Mouse (Mus musculus): ENCODE results near the gene Gm49450. TPM values are rescaled to one million over a fixed set of nuclear protein-coding genes. Genes with fewer than 3 reads are reported as not detected.

Gm49450 gene
- polyA plus RNA-seq (2021), result not detected

DNA sequence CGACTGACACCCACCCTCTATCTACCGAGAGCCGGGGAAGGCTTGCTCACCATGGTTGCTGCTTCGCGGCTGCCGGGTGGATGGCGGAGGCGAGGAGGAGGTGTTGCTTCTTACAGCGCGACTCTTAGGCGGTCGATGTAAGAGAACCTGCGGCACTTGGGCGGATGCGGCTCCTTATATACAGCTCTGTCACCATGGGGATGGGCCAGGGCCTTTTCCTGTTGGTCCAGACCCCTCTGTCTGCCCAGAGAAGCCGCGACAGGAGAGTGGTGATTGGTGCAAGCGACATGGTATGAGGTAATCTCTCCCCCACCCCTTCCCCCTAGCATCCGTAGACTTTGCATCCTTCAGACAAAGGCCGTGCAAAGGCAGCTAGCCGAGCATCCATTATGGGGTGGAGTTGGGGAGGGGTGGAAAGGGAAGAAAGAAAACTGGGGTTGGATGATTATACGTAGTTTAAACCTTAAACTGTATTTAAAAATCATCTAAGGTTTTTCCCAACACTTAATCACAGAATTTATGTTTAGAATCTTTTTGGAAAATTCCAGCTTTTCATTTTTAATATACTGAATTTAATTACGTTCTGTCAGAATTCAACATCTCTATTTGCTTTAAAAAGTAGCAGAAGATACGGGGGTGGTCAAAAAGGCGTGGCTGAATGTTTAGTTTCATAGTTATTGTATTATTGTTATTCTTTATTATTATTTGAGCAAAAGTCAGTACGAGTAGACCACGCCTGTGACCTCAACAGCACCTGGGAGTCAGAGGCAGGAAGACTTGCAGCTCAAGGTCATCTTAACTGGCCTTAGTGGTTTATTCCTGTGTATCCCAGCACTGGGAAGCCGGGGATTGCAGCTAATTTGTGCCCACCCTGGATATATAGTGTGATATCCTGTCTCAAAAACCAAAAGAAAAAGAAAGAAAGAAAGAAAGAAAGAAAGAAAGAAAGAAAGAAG lies at the start of gene Gm49450, which contains the start of gene Tuba1a:
Gm49450 (minus strand) TSS at position 151 of the 956 bp plus-strand sequence.
Tuba1a (minus strand) TSS at position 303 of the 956 bp plus-strand sequence.
- no peak for TF ChIP-seq CTCF (IDR thresholded peaks at IDR 0.05)
- H3K27me3 ChIP-seq, result no peaks in the 10 kb centered on the region
- in situ Hi-C loops (cut with MboI; ENCODE audit: low pct_unique_long_range_greater_than_20kb), result no loop called here
- POLR2A ChIA-PET, result interaction anchor here (0.9 to 4.3 kb wide), 13 partner anchors 11 to 81 kb away, joined by 3 to 38 read pairs (median 5); partner anchors contain the start of genes Tuba1b and Tuba1c
- CTCF ChIA-PET, result interaction anchor here (1.3 to 5.3 kb wide), 8 partner anchors 13 to 40 kb away, joined by 3 to 40 read pairs (median 10); partner anchors contain the start of gene Tuba1b
- no peak for DNase-seq (ENCODE audit: low read depth, low spot score)
- ATAC-seq, result peak; percentile 89

DNA sequence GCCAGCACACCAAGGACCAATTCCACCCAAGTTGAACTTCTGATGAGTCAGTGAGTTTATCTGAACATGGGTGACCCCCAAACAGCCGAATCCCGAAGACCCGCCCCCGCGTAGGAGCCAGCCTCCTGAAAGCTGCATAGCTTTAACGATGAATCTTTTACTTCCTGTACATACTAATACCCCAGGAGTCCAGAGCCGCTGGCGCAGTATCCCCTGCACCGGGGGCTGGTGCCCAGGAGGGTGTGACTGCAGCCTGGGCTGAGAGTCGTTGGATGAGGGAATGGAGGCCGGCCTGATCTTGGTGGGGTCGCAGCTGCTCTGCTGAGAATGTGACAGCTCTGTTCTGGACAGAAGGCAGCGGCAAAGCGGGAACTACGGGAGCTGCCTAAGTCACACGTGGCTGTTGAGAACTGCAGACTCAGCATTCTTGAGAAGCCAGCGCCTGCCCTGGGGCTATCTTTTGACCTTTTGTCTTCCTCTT lies 48.1 kb upstream of the Gm49450 start:
- no peak for DNase-seq (ENCODE audit: low read depth, low spot score)
- POLR2A ChIA-PET, result no interaction called here
- CTCF ChIA-PET, result interaction anchor here (0.9 to 2.3 kb wide), 13 partner anchors 8 to 122 kb away, joined by 3 to 10 read pairs (median 4); partner anchors contain the start of genes Dnajc22 and Tuba1c

DNA sequence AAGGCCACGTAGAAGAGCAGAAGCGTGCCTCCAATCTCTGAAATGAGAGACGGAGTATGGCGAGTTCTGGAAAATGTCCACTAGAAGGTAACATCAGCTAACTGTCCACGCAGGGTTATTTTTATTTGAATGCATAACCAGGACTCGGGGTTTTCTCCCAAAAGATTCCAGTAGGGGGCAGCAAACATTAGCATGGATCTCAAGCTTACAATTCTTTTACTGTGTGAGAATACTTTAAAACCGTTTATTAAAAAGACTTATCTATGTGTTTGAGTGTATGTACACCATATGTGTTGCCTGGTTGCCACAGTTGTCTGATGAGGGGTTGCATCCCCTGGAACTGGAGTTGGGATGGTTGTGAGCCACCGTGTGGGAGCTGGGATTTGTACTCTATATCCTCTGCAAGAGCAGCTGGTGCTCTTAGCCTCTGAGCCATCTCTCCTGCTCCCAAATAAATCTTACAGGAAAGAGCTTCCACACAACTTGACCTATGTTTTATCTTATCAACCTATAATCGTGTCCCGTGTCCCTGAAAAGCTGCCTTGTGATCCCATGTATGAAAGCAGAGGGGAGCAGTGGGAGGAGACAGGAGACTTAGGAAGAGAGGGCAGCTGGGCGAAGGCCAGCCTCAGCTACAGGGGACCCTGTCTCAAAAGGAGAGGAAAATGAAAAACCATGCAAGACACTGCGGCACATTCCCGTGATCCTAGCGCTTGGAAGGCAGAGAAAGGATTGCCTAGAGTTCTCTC lies 47.4 kb upstream of the Gm49450 start:
- CTCF ChIA-PET, result interaction anchor here (0.8 to 2.3 kb wide), 17 partner anchors 9 to 198 kb away, joined by 3 to 10 read pairs (median 4); partner anchors contain the start of genes Dnajc22 and Tuba1c
- in situ Hi-C loops (cut with MboI; ENCODE audit: low pct_unique_long_range_greater_than_20kb), result loop anchor here (5.0 kb wide), 1 partner anchor 97 kb away; no protein-coding TSS in a partner anchor
- POLR2A ChIA-PET, result no interaction called here
- no peaks in the 10 kb centered on the region for H3K27me3 ChIP-seq
- DNase-seq (ENCODE audit: low read depth, low spot score), result no peak
- no peak for ATAC-seq
- peak; percentile 81 for TF ChIP-seq CTCF (IDR thresholded peaks at IDR 0.05)

More for the DNA sequence above, 48.1 kb upstream of the Gm49450 start:
- TF ChIP-seq CTCF (IDR thresholded peaks at IDR 0.05), result no peak
- H3K27me3 ChIP-seq, result no peaks in the 10 kb centered on the region
- in situ Hi-C loops (cut with MboI; ENCODE audit: low pct_unique_long_range_greater_than_20kb), result loop anchor here (5.0 kb wide), 1 partner anchor 96 kb away; no protein-coding TSS in a partner anchor
- no peak for ATAC-seq

DNA sequence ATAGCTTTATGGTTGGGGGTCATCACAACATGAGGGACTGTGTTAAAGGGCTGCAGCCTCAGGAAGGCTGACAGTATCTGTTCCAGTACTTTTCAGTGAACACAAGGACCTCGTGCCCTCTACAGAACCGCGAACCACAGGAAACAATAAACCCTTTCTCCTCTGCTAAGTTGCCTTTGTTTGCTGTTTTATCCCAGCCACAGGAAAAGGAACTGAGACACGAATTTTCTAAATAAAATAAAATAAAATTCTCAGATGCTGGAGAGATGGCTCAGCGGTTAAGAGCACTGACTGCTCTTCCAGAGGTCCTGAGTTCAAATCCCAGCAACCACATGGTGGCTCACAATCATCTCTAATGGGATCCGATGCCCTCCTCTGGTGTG lies 45.4 kb upstream of the Gm49450 start:
- in situ Hi-C loops (cut with MboI; ENCODE audit: low pct_unique_long_range_greater_than_20kb), result loop anchor here (5.0 kb wide), 1 partner anchor 116 kb away; no protein-coding TSS in a partner anchor
- no peak for ATAC-seq
- ChIA-PET POLR2A (no interaction called here), CTCF (interaction anchor here (0.8 to 1.8 kb wide), 5 partner anchors 26 to 121 kb away, joined by 3 to 4 read pairs (median 3); partner anchors contain the start of gene Tuba1b)
- H3K27me3 ChIP-seq, result no peaks in the 10 kb centered on the region
- DNase-seq (ENCODE audit: low read depth, low spot score), result no peak
- no peak for TF ChIP-seq CTCF (IDR thresholded peaks at IDR 0.05)

DNA sequence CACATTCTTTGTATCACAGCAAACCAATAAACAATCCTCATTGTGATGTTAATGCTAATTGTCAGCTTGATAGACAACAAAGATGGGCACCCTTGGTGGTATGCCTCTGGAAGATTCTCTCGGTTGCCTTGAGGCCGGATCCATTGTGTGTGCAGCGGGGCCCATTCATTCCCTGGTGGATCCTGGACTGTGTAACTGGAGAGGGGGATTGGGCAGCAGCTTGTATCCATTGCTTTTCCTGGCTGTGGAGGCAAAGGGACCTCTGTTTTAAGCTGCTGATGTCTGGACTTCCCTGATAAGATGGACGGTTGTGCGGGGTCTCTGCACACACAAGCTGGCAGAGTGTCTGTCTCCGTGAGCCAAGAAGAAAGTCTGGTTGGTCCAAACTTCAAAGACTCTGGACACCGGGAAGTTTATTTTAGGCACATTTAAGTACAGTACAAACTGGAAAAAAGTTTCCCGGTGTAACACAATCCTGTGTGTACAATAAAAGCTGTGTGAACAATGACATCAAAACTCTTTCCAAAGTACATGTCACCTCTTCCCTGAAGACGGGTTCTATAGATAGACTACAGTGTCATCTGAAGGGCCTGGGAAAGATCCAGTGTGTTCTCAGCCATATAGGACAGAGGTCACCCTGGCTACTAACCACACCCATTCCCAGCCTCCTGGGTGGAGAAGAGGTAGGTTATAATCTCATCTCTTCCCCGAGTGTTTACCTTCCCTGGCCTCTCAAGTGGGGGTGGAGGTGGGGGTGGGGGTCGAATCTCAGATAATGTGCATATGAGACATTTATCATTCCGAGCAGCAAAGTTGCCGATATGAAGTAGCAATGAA lies 44.8 kb upstream of the Gm49450 start:
- POLR2A ChIA-PET, result no interaction called here

DNA sequence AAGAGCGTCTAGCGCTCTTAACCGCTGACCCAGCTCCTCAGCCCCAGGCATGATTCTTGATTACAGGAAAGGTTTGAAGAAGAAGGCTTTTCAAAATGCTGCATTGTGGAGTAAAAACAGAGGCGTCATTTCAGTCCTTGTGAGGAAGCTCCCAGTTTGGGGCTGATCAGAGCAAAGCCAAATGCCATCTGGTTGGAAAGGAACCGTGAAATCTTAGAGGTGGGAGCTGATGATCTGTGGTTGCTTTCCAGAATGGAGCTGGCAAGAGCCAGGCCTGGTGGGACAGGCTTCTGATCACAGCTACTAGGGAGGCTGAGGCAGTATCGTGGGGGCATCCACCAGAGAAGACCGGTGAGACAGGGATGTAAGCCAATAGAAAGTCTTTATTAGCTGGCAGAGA lies 43.5 kb upstream of the Gm49450 start:
- DNase-seq (ENCODE audit: low read depth, low spot score) (no peak), ATAC-seq (no peak)
- ChIA-PET POLR2A (interaction anchor here (1.0 kb wide), 1 partner anchor 44 kb away, joined by 3 read pairs; no protein-coding TSS in a partner anchor), CTCF (interaction anchor here (1.0 to 1.8 kb wide), 5 partner anchors 28 to 105 kb away, joined by 3 to 11 read pairs (median 5); no protein-coding TSS in a partner anchor)
- in situ Hi-C loops (cut with MboI; ENCODE audit: low pct_unique_long_range_greater_than_20kb), result loop anchor here (5.0 kb wide), 1 partner anchor 115 kb away; no protein-coding TSS in a partner anchor
- no peaks in the 10 kb centered on the region for H3K27me3 ChIP-seq
- no peak for TF ChIP-seq CTCF (IDR thresholded peaks at IDR 0.05)

More for the DNA sequence above, 44.8 kb upstream of the Gm49450 start:
- no peak for DNase-seq (ENCODE audit: low read depth, low spot score)
- H3K27me3 ChIP-seq, result no peaks in the 10 kb centered on the region
- in situ Hi-C loops (cut with MboI; ENCODE audit: low pct_unique_long_range_greater_than_20kb), result loop anchor here (5.0 kb wide), 1 partner anchor 116 kb away; no protein-coding TSS in a partner anchor
- no peak for TF ChIP-seq CTCF (IDR thresholded peaks at IDR 0.05)
- ATAC-seq, result no peak
- CTCF ChIA-PET, result interaction anchor here (1.1 to 1.8 kb wide), 8 partner anchors 27 to 117 kb away, joined by 3 to 11 read pairs (median 4); partner anchors contain the start of gene Tuba1b

DNA sequence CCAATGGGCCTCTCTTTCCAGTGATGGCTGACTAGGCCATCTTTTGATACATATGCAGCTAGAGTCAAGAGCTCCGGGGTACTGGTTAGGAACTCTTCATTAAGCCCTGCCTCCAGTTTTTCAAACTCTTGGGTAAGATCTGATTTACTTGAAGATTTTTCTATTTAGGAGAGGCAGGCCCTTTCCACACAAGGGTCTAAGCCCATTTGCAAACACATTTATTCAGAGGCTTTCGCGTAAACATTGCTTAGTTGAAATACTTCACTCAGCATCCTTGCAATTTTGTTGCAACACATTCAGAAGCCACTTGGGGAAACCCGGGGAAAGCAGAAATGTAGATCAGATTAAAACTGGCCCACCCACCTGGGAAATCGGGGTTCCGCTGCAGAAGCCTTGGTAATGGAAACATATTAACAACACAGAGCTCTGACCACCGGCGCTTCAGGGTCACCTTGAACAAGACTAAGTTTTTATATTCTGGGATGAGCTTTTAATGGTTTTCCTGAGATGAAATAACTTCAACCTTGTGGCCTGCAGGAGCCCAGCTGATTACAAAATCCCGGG lies 41.7 kb upstream of the Gm49450 start:
- TF ChIP-seq CTCF (IDR thresholded peaks at IDR 0.05), result no peak
- DNase-seq (ENCODE audit: low read depth, low spot score) (no peak), ATAC-seq (no peak)
- no peaks in the 10 kb centered on the region for H3K27me3 ChIP-seq
- ChIA-PET POLR2A (interaction anchor here (0.6 to 6.0 kb wide), 5 partner anchors 24 to 104 kb away, joined by 4 to 38 read pairs (median 5); partner anchors contain the start of genes Gm49450, Tuba1a and Tuba1b), CTCF (interaction anchor here (1.0 to 3.7 kb wide), 10 partner anchors 10 to 116 kb away, joined by 3 to 36 read pairs (median 18); partner anchors contain the start of genes Gm49450, Tuba1a and Tuba1b)
- in situ Hi-C loops (cut with MboI; ENCODE audit: low pct_unique_long_range_greater_than_20kb), result loop anchor here (5.0 kb wide), 2 partner anchors 53 to 113 kb away; no protein-coding TSS in a partner anchor

DNA sequence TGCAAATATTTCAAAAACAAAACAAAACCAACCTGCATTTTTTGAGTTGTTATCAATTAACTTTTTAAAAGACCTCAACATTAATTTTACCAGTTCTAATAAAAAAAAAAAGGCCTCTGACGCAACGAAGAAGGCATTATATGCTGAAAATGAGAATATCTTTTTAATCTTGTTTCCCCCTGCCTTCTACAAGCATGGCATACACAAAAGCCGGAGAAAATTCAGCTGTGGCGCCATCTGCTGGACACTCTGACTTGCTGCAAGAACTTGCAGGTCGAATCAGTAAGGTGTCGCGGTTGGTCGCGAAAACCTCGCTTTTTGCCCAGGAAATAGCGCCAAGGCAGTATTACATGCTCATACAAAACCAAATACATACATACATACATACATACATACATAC lies 40.5 kb upstream of the Gm49450 start:
- in situ Hi-C loops (cut with MboI; ENCODE audit: low pct_unique_long_range_greater_than_20kb), result loop anchor here (5.0 kb wide), 1 partner anchor 52 kb away; no protein-coding TSS in a partner anchor
- CTCF ChIA-PET, result interaction anchor here (0.8 to 3.7 kb wide), 22 partner anchors 9 to 122 kb away, joined by 3 to 36 read pairs (median 8); partner anchors contain the start of genes Gm49450, Tuba1a and Tuba1b
- ATAC-seq (no peak), DNase-seq (ENCODE audit: low read depth, low spot score) (no peak)
- peak; percentile 96 for TF ChIP-seq CTCF (IDR thresholded peaks at IDR 0.05)
- no peaks in the 10 kb centered on the region for H3K27me3 ChIP-seq
- POLR2A ChIA-PET, result interaction anchor here (0.6 to 6.0 kb wide), 7 partner anchors 16 to 82 kb away, joined by 3 to 38 read pairs (median 3); partner anchors contain the start of genes Gm49450, Tuba1a and Tuba1b
